Mouse (Mus musculus) brain, adult 2 months (tissue): Measurements from ENCODE around the gene Fgfr2.

Source experiments
- DNase-seq: peaks from one replicate; pipeline ENCODE4 v3.0.0; 2011; ENCODE audit warnings: low read depth, low spot score

Fgfr2 gene

GRCm38 (mm10) chr7:132005996-132006696 is 1117.0 kb downstream of the Fgfr2 start:
- DNase-seq, result peak; percentile 79

DNA sequence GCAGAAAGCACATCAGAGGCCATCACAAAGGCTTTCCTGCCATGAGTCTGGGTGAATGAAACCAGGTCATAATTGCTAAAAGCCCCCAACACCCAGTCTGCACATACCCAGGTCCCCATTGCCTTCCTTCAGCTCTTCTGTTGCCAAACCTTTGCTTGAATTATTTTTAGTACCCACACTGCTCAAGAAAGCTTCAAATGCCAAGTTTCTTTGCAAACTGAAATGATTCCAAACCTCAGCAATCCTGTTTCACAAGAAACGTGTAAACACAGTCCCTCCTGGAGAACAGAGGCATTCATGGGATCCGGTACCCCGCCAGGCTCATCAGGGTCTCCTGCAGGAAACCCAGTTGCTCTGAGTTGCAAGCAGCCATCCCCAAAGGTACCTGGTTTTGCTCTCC is 1130.3 kb downstream of the Fgfr2 start:
- peak; percentile 64 for DNase-seq

- no peak for DNase-seq
Measured at GRCm38 (mm10) chr7:131992226-131992625, 1130.9 kb downstream of the Fgfr2 start.

- DNase-seq, result no peak
Measured at GRCm38 (mm10) chr7:131989056-131989455, 1134.1 kb downstream of the Fgfr2 start.

DNA sequence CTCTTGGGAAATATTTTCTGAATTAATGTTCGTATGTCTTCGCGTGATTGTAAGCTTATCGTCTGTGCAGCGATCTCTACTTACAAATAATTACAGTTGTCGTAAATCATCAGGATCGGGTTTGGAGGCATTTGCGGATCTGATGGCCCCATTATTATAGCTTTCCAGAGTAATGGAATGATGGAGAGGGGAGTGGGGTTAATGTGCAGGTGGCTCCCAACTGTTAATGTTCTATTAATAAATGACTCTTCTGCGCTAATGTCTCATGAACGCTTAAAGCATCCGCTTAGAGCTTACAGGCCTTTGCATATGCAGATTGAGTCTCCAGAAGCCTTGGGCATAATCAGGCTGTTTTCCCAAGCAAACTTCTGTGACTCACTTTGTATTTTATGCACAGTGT is 1144.5 kb downstream of the Fgfr2 start:
- no peak for DNase-seq

DNA sequence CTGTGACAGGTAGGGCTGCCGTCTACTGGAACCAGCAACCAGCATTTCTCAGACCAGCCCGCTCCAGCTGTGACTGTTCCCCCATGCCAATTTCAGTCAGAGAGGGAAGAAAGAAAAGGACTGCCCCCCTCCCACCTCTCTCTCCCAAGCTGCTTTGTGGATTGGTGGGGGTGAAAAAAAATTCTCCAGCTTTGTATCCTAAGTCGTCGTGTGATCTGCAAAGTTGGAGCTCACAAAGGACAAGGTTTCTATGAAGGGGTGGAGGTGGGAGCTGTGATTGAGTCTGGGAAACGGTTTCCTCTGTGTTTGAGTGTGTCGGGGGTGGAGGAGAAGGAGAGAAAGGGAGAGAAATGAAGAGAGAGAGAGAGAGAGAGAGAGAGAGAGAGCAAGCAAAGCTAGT is 1147.3 kb downstream of the Fgfr2 start:
- peak; percentile 69 for DNase-seq

GRCm38 (mm10) chr7:131970255-131970654 is 1152.9 kb downstream of the Fgfr2 start:
- DNase-seq, result peak; percentile 53

DNA sequence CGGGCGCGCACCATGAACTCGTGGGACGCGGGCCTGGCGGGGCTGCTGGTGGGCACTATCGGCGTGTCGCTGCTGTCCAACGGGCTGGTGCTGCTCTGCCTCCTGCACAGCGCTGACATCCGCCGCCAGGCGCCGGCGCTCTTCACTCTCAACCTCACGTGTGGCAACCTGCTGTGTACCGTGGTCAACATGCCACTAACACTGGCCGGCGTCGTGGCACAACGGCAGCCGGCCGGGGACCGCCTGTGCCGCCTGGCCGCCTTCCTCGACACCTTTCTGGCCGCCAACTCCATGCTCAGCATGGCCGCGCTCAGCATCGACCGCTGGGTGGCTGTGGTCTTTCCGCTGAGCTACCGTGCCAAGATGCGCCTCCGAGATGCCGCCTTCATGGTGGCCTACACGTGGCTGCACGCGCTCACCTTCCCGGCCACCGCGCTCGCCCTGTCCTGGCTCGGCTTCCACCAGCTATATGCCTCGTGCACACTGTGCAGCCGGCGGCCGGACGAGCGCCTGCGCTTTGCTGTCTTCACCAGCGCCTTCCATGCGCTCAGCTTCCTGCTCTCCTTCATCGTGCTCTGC is 1156.1 kb downstream of the Fgfr2 start:
- peak; percentile 53 for DNase-seq

DNA sequence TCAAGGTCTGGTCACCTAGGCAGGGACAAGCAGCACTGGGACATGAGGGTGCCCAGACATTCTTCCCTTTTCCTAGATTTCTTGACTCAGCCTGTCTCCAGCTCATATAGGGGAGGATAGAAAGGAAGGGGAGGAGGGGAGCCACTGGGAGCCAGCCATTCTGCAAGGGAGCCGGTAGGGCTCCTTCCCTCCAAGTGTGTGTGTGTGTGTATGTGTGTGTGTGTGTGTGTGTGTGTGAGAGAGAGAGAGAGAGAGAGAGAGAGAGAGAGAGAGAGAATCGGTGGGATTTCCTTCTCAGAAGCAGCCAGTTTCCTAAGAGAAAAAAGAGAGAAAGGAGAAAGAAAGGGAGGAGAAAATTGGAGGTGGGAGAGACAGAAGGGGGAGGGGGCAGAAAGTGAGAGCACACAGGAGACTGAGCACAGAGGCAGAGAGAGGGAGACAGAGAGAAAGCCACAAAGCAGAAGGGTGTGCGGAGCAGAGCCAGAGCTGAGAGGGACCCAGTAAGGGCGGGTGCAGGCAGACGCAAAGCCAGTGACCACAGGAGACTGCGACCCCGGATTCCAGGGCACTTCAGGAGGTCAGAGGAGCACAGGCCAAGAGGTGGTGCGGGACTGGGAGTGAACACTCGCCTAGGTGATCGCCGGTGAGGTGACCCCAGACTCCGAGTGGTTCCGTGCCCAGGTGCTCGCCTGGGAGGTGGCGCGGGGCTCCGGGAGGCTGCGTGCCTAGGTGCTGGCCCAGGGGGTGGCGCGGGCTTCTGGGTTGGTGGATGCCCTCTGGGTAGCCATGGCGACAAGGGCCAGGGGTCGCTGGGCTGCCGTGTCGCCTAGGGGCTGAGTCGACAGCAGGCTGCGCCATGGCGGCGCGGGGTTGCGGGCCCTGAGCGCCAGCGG is 1156.9 kb downstream of the Fgfr2 start, which contains the start of gene Gpr26:
Gene Gpr26 (plus strand): TSS at position 438 of the 893 bp plus-strand sequence.
- peak; percentile 83 for DNase-seq

- DNase-seq, result no peak
Measured at GRCm38 (mm10) chr7:131960551-131960950, 1162.6 kb downstream of the Fgfr2 start.

GRCm38 (mm10) chr7:131958705-131959104 is 1164.4 kb downstream of the Fgfr2 start:
- peak; percentile 56 for DNase-seq

- DNase-seq, result no peak
Measured at GRCm38 (mm10) chr7:131953402-131953801, 1169.7 kb downstream of the Fgfr2 start.

GRCm38 (mm10) chr7:131951131-131951530 is 1172.0 kb downstream of the Fgfr2 start:
- peak; percentile 57 for DNase-seq

GRCm38 (mm10) chr7:131937611-131938010 is 1185.5 kb downstream of the Fgfr2 start:
- peak; percentile 68 for DNase-seq

DNA sequence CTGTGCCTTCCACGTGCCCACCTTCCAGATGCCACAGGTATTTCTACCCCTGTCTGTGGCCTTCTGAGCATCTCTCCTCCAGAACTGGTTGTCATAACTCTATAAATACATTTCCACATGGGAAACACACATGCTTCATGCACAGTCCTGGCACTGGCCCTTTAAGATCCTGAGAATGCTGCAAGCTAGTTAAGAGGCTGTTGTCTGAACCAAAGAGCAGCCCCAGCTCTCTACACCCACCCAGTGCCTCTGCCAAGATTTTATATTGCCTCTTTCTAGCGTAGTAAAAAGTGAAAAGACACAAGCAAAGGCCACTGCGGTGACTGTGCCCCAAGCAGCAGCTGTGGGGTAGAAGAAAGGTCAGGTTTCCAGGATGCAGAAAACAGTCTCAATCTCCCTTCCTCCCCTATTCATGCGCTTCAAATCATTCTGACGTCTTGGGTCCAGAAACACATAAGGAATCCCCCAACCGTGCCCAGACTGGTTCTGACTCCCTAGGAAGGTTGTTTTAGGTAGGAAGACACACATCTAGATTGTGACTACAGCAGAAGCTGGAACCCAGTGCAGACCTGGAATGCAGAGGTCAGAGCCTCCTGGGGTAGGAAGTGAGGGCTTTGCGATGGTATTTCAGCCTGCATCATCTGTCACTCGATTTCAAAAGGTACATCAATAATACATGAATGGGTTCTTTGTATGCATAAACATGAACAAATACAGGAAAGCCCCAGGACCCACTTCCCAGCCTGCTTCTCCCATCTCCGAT is 1195.7 kb downstream of the Fgfr2 start:
- DNase-seq, result no peak

- no peak for DNase-seq
Measured at GRCm38 (mm10) chr7:131917384-131917783, 1205.8 kb downstream of the Fgfr2 start.

GRCm38 (mm10) chr7:131909611-131910010 is 1213.5 kb downstream of the Fgfr2 start:
- peak; percentile 78 for DNase-seq

DNA sequence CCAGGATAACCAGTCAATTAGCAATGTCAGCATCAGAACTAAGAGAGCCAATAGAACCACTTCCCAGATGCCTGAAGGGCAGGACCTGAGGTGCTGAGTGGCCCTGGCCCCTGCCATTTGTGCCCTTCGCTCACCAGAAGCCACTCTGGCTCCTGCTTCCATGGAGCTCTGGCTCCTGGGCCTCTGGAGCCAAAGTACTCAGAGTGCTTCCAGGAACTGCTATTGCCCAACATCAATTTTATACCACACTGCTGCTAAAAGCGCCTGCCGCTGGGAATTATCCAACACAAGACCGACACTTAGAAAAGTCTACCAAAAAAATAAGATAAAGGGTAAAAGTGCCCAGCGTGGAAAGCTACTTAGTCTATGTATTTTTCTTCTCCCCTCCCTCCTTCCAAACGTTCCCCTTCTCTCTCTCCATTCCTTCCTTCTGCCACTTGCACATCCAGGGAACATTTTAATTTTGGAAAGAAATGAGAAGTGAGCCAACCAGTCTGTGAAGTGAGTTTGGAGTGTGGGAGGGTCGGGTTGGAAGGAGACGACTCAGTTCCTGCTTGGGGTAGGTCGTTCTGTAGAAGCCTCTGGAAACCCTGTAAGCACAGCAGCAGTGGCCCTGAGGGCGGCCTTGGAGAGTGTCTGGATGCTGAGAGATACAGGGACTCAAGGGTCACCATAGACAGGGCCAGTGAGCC is 1216.5 kb downstream of the Fgfr2 start:
- peak; percentile 65 for DNase-seq

DNA sequence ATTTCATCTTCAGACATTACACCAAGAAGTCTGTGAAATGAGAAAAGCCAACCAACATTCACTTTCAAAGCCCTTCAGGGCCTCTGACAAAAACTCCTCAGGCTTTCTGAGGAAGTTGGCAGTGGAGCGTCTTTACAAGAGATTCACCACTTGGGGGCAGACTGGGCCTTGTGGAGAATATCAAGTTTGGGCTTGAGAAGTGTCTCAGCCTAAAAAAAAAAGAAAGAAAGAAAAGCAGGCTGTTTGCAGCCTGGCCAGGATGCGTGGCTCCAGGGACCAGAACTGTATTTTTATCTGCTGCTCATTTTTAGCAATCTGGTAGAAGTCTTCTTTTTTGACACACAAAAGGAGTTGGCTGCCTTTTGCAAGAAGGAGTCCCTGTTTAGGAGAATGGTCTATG is 1223.8 kb downstream of the Fgfr2 start:
- peak; percentile 93 for DNase-seq

DNA sequence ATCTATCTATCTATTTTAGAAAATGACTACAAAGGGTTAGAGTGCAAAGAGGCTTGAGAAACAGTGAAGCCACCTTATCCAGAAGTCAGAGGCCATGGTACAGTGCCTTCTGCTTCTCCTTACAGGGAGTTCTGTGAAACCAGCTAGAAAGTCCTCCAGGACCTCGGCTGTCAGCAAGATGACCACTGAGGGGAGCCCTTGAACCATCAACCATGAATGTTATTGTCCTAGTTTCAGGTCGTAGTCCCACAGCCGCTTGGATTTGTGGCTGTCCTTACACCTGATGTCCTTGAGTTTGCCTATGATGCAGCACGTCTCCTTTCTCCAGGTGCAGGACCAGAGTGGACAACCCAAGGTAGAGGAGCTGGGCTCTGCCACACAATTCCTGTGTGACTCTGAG is 1225.9 kb downstream of the Fgfr2 start:
- DNase-seq, result peak; percentile 79

GRCm38 (mm10) chr7:131882824-131883223 is 1240.3 kb downstream of the Fgfr2 start:
- DNase-seq, result no peak
